Mouse (Mus musculus): ENCODE results near the gene Cd38. TPM values are rescaled to one million over a fixed set of nuclear protein-coding genes. Genes with fewer than 3 reads are reported as not detected.

Cd38 gene
- polyA plus RNA-seq, 1 experiment from 2014 or later: 28.3 TPM

- Histone ChIP-seq H3K36me3 (no peaks in the 10 kb centered on the region), H3K4me2 (no peak overlapping the region), H3K4me3 (no peak overlapping the region), H3K27me3 (no peaks in the 10 kb centered on the region), H3K27ac (no peak overlapping the region), H3K9me3 (no peaks in the 10 kb centered on the region), H3K9ac (no peak overlapping the region), H3K4me1 (peaks cover 10% of the 10 kb centered on the region)
- ATAC-seq (ENCODE audit: borderline replicate concordance, extremely low read depth, low FRiP score, low TSS enrichment): no peak
- 69% methylated on average over 1 of the region's 1 CpGs for WGBS
These were observed 84.9 kb downstream of the Cd38 start for GRCm38 (mm10) chr5:43953241-43953640.

GRCm38 (mm10) chr5:43959884-43960440 lies 91.6 kb downstream of the Cd38 start:
- H3K4me3 ChIP-seq: no peak overlapping the region
- WGBS: 68% methylated on average over 3 of the region's 3 CpGs
- no peak for ATAC-seq (ENCODE audit: borderline replicate concordance, extremely low read depth, low FRiP score, low TSS enrichment)
- no peaks in the 10 kb centered on the region for H3K27me3 ChIP-seq
- no peak overlapping the region for H3K27ac ChIP-seq
- no peaks in the 10 kb centered on the region for H3K36me3 ChIP-seq
- H3K9me3 ChIP-seq: no peaks in the 10 kb centered on the region
- H3K4me1 ChIP-seq: no peaks in the 10 kb centered on the region
- no peak overlapping the region for H3K9ac ChIP-seq
- no peak overlapping the region for H3K4me2 ChIP-seq

GRCm38 (mm10) chr5:43961056-43961455 lies 92.7 kb downstream of the Cd38 start:
- no peak overlapping the region for H3K4me2 ChIP-seq
- no peak for ATAC-seq (ENCODE audit: borderline replicate concordance, extremely low read depth, low FRiP score, low TSS enrichment)
- no peaks in the 10 kb centered on the region for H3K36me3 ChIP-seq
- H3K27ac ChIP-seq: no peak overlapping the region
- no peaks in the 10 kb centered on the region for H3K27me3 ChIP-seq
- 86% methylated on average over 3 of the region's 3 CpGs for WGBS
- no peaks in the 10 kb centered on the region for H3K4me1 ChIP-seq
- no peak overlapping the region for H3K4me3 ChIP-seq
- H3K9ac ChIP-seq: no peak overlapping the region
- no peaks in the 10 kb centered on the region for H3K9me3 ChIP-seq

Other genes starting within 250 kb of the Cd38 start
- gene Cc2d2a, start 206.2 kb upstream of the Cd38 start, polyA plus RNA-seq (2015; fragmentation: Nextera tagmentation; extraction: Ambion mirVana): 14.0 and 15.5 TPM in 2 replicates
- gene Bst1, start 49.7 kb upstream of the Cd38 start, polyA plus RNA-seq (2015; fragmentation: Nextera tagmentation; extraction: Ambion mirVana): 1.4 and 2.4 TPM in 2 replicates
- gene Fbxl5, start 46.9 kb upstream of the Cd38 start, polyA plus RNA-seq (2015; fragmentation: Nextera tagmentation; extraction: Ambion mirVana): 67.4 and 70.4 TPM in 2 replicates
- 0.42 TPM in 1 of 2 replicates, not detected in the other for gene Gm7879, start 44.6 kb downstream of the Cd38 start, polyA plus RNA-seq (2015; fragmentation: Nextera tagmentation; extraction: Ambion mirVana)
- gene Fgfbp1, start 113.2 kb downstream of the Cd38 start, polyA plus RNA-seq (2015; fragmentation: Nextera tagmentation; extraction: Ambion mirVana): 22.6 and 27.0 TPM in 2 replicates
- gene Prom1, start 233.5 kb downstream of the Cd38 start, polyA plus RNA-seq (2015; fragmentation: Nextera tagmentation; extraction: Ambion mirVana): 42.9 and 43.0 TPM in 2 replicates